Mouse (Mus musculus) C2C12 (cell line): ENCODE data around the gene Atad5.

Experiments used
- CEBPB ChIP-seq: IDR thresholded peaks from one replicate; pipeline ENCODE4 v1.6.1; 2011; ENCODE audit warnings: low read depth, mild to moderate bottlenecking, control low read depth, moderate library complexity
- CTCF ChIP-seq: IDR thresholded peaks from one replicate; pipeline ENCODE4 v1.5.1; 2011; ENCODE audit not compliant: control insufficient read depth, insufficient read depth, insufficient read length
- FOSL1 ChIP-seq: IDR thresholded peaks from one replicate; pipeline ENCODE4 v1.8.0; 2011; ENCODE audit warnings: mild to moderate bottlenecking, low read length; ENCODE audit not compliant: poor library complexity, insufficient read depth, severe bottlenecking
- MAX ChIP-seq: IDR thresholded peaks from one replicate; pipeline ENCODE4 v1.6.1; 2011; ENCODE audit warnings: mild to moderate bottlenecking, control low read depth
- MYOD1 ChIP-seq: IDR thresholded peaks from one replicate; pipeline ENCODE4 v1.6.1; 2011; ENCODE audit warnings: low read depth; ENCODE audit not compliant: control insufficient read depth, insufficient read length
- USF1 ChIP-seq: IDR thresholded peaks from one replicate; pipeline ENCODE4 v1.6.1; 2011; ENCODE audit warnings: low read depth, mild to moderate bottlenecking, control low read depth, moderate library complexity

GRCm38 (mm10) chr11:80176911-80177895, 88.0 kb downstream of the Atad5 start:
- TF ChIP-seq MAX (no peak), CTCF (no peak), USF1 (no peak), FOSL1 (no peak), MYOD1 (no peak), CEBPB (no peak)
